Mouse (Mus musculus) hindbrain, embryonic 10.5 days (tissue): Measurements from ENCODE around the gene Myo1h. TPM values are rescaled to one million over a fixed set of nuclear protein-coding genes. Genes with fewer than 3 reads are reported as not detected.

ENCODE experiments used
- DNase-seq: peaks from one replicate; pipeline ENCODE4 v3.0.0-alpha.2; 2017; ENCODE audit warnings: low spot score
- H3K27ac ChIP-seq: fragments of 300-500 bp; sonication (generic); 2 replicates; pipeline ENCODE4 v1.5.1; 2016; ENCODE audit warnings: mild to moderate bottlenecking, moderate library complexity
- H3K27me3 ChIP-seq: fragments of 300-500 bp; sonication (generic); 2 replicates; pipeline ENCODE4 v1.6.1; 2016; ENCODE audit warnings: mild to moderate bottlenecking; ENCODE audit not compliant: poor library complexity, insufficient read depth, severe bottlenecking
- H3K36me3 ChIP-seq: fragments of 300-500 bp; sonication (generic); 2 replicates; pipeline ENCODE4 v1.6.1; 2016; ENCODE audit warnings: mild to moderate bottlenecking, moderate library complexity
- H3K4me1 ChIP-seq: fragments of 300-500 bp; sonication (generic); replicated peaks from 2 replicates; pipeline ENCODE4 v1.6.1; 2016; ENCODE audit warnings: mild to moderate bottlenecking
- H3K4me3 ChIP-seq: fragments of 300-500 bp; sonication (generic); 2 replicates; pipeline ENCODE4 v1.5.1; 2016; ENCODE audit warnings: mild to moderate bottlenecking, moderate library complexity
- H3K9me3 ChIP-seq: fragments of 300-500 bp; sonication (generic); 2 replicates; pipeline ENCODE4 v1.6.1; 2016; ENCODE audit warnings: mild to moderate bottlenecking, moderate library complexity
- WGBS: fragments of 180-500 bp; shearing (Covaris S2); methylation state at CpG from one replicate; pipeline ENCODE4 v1.1.7; 2016; 5-methylcytosine and 5-hydroxymethylcytosine counted together
- polyA plus RNA-seq: library from polyadenylated mRNA; unstranded; fragments of >200 nt; fragmentation: Nextera tagmentation; extraction: Ambion mirVana; gene quantifications from 2 replicates; pipeline ENCODE4 v1.2.1, GENCODE M21; 2016

The Myo1h gene
- polyA plus RNA-seq, 1 experiment from 2014 or later, result 0.59 TPM

- H3K9me3 ChIP-seq, result no peaks in the 10 kb centered on the region
- H3K4me1 ChIP-seq, result peaks cover 38% of the 10 kb centered on the region
- WGBS, result 41% methylated on average over 22 of the region's 22 CpGs
- peaks cover 92% of the 10 kb centered on the region for H3K27me3 ChIP-seq
- H3K4me3 ChIP-seq, result peak overlapping the region; percentile 16; the same call in 1 of the 2 replicates
- H3K36me3 ChIP-seq, result no peaks in the 10 kb centered on the region
- H3K27ac ChIP-seq, result peak overlapping the region; percentile 73
- DNase-seq, result peak; percentile 61
These were observed 10.3 kb downstream of the Myo1h start for GRCm38 (mm10) chr5:114299156-114299855.

- Histone ChIP-seq H3K4me3 (0 out of 2 replicates have a peak overlapping the region, but pooled peaks have one; percentile 16), H3K27me3 (peaks cover 93% of the 10 kb centered on the region), H3K4me1 (peaks cover 38% of the 10 kb centered on the region), H3K36me3 (no peaks in the 10 kb centered on the region), H3K27ac (peak overlapping the region; percentile 73), H3K9me3 (no peaks in the 10 kb centered on the region)
- DNase-seq, result no peak
- 59% methylated on average over 24 of the region's 24 CpGs for WGBS
These were observed 11.1 kb downstream of the Myo1h start for GRCm38 (mm10) chr5:114299883-114300610.

DNA sequence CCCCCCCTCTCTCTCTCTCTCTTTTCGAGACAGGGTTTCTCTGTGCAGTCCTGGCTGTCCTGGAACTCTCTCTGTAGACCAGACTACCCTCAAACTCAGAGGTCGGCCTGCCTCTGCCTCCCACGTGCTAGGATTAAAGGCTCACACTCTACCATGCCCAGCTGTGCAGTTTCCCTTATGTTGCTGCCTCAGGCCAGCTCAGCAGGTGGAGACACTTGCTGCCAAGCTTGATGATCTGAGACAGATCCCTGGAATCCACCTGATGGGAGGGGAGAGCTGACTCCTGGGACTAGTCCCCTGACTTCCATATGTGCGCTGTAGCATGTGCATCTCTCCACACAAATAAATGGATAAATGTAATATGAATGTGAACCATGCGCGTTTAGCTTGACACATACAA is 14.2 kb downstream of the Myo1h start:
- H3K27me3 ChIP-seq, result peaks cover 93% of the 10 kb centered on the region

DNA sequence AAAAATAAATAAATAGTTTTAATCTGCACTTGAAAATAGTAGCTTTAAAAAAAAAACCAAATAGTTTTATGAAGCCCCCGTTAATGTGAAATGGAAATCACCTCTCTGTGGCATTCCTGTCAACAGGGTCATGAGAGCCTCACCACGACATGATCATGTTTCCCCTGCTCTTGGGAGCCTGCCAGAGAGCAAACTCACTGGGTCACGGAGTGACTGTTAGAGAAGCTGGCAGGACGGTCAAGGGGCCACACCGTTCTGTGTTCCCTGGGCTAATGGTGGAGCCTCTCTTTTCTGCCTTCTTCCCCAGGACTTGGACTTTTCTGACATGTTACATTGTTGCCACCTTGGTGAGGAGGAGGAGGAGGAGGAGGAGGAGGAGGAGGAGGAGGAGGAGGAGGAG is 17.5 kb downstream of the Myo1h start:
- H3K36me3 ChIP-seq, result no peaks in the 10 kb centered on the region
- no peak overlapping the region for H3K4me3 ChIP-seq
- H3K27me3 ChIP-seq, result peaks cover 83% of the 10 kb centered on the region
- no peak overlapping the region for H3K27ac ChIP-seq
- peaks cover 15% of the 10 kb centered on the region for H3K4me1 ChIP-seq
- H3K9me3 ChIP-seq, result no peaks in the 10 kb centered on the region
- DNase-seq, result no peak
- 69% methylated on average over 5 of the region's 5 CpGs for WGBS

More for the DNA sequence above, 14.2 kb downstream of the Myo1h start:
- Histone ChIP-seq H3K4me1 (peaks cover 35% of the 10 kb centered on the region), H3K4me3 (no peak overlapping the region), H3K9me3 (no peaks in the 10 kb centered on the region), H3K27ac (no peak overlapping the region), H3K36me3 (no peaks in the 10 kb centered on the region)
- no peak for DNase-seq
- WGBS, result 82% methylated on average over 6 of the region's 6 CpGs

DNA sequence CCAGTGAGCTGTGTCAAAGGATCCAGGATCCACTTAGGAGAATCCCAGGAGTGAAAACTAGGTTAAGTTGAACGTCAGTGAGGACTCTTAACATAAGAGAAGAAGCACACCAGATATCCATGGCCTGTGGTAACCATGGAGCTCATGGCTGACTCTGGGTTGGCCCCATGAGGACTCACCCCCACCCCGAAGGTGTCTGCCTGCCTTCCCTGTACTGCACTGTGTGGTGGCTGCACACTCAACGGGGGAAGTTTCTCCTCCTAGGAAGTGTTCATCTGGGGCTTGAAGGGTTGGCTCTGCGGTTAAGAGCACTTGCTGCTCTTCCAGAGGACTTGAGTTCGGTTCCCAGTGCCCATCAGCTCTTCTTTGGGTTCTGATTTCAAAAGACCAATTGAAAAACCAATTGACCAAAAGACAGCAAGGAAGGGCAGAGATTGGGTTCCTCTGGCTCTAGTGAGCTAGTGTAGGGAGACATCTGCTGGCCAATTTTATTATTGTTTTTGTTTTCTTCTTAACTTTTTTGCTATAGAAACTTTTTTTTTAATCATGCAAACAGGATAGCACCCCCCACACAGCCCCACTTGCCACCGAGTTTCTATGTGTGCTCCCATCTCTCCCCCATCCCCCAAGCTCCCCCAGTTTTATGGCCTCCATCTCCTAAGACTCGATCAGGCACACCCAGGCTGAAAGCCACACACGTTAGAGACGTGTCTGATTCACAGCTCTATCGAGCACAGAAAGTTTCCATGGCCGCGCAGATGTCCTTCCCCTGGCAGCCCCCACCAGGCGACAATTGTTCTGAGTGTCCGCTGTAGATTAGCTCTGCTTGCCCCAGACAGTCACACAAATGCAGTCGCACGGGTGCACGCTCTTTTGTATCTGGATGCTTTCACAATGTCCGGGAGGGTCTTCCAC is 20.1 kb downstream of the Myo1h start:
- H3K27ac ChIP-seq, result peak overlapping the region; percentile 16; the same call in 1 of the 2 replicates
- H3K4me1 ChIP-seq, result peaks cover 15% of the 10 kb centered on the region
- 45% methylated on average over 18 of the region's 18 CpGs for WGBS
- H3K27me3 ChIP-seq, result peaks cover 59% of the 10 kb centered on the region
- H3K4me3 ChIP-seq, result peak overlapping the region; percentile 18; the same call in 1 of the 2 replicates
- H3K36me3 ChIP-seq, result no peaks in the 10 kb centered on the region
- no peaks in the 10 kb centered on the region for H3K9me3 ChIP-seq
- no peak for DNase-seq

DNA sequence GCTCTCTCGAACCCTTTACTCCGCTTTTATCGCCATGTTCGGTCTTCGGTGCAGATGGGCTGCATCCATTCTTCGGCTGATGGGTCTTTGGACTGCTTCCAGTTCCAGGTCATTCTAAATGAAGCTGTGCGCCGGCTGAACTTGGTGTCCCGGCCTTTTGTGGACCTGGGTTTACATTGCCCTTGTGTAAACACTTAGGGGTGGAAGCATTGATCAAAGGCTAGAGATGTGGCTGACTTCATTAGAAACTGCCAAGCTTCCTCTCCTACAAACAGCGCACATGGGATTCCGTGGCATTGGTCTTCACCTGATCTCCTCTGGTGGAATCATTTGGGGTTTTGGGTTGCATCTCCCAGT is 20.7 kb downstream of the Myo1h start:
- H3K27me3 ChIP-seq, result peaks cover 52% of the 10 kb centered on the region
- H3K4me3 ChIP-seq, result 0 out of 2 replicates have a peak overlapping the region, but pooled peaks have one; percentile 18
- WGBS, result 67% methylated on average over 11 of the region's 11 CpGs
- DNase-seq, result no peak
- H3K4me1 ChIP-seq, result peaks cover 15% of the 10 kb centered on the region
- H3K9me3 ChIP-seq, result no peaks in the 10 kb centered on the region
- no peaks in the 10 kb centered on the region for H3K36me3 ChIP-seq
- 0 out of 2 replicates have a peak overlapping the region, but pooled peaks have one; percentile 16 for H3K27ac ChIP-seq

DNA sequence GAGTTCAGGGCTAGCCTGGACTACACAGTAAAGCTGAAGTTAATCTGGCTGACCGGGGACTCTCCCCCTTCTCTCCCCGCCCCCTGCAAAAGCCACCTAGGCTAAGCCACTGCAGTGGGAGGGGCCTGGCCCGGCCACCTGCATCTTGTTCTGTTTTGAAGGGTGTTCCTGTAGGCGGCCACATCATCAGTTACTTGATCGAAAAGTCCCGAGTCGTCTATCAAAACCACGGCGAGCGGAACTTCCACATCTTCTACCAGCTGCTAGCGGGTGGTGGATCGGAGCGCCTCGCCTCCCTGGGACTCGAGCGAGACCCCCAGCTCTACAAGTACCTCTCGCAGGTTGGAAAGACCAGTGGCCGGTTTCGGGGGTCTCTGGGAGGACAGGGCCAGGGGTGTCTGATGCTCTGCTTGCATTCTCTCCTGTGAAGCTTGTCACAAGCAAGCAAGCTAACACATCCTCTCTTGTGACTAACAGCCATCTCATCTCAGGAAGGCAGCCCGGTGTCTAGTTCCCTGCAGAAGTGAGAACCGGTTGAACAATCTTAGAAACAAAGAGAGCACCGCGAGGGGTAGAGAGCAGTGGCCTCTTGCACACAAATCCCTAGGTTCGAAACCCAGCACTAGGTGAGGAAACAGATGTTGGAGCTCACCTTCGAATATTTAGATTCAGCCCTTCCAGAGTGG is 34.3 kb downstream of the Myo1h start:
- Histone ChIP-seq H3K36me3 (no peaks in the 10 kb centered on the region), H3K4me1 (peaks cover 13% of the 10 kb centered on the region), H3K4me3 (no peak overlapping the region), H3K27ac (no peak overlapping the region), H3K9me3 (no peaks in the 10 kb centered on the region), H3K27me3 (peaks cover 12% of the 10 kb centered on the region; the same call in 1 of the 2 replicates)
- 58% methylated on average over 25 of the region's 25 CpGs for WGBS
- no peak for DNase-seq

DNA sequence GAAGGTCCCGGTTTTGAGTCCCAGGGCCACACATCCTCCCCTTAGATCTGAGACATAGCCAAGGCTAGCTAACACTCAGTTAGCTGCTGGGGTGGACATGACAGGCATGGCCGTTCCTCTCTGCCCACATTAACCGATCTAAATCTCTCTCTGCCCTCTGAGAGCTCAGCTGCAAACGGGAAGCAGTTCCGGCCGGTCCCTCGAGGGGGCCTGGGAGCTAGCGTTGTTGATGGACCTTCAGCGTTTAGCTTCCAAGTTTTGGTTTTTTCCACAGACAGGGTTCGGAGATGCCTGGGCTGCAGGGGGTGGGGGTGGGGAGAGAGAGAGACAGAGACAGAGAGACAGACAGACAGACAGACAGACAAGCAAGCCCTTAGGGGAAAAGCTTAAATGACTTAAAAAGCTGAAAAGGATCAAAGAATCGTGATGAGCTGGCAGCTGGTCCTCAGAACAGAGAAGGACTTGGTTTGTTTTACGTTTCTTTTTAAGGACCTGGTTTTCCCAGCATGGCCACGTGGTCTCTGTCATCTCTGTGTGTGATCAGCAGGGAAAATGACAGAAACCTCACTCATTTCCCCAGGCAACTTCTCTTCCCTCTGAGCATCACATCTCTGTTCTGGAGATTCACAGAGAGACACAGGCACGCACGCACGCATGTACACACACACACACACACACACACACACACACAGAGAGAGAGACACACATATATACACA is 35.0 kb downstream of the Myo1h start:
- Histone ChIP-seq H3K36me3 (no peaks in the 10 kb centered on the region), H3K4me3 (peak overlapping the region; percentile 18; the same call in 1 of the 2 replicates), H3K27ac (no peak overlapping the region), H3K4me1 (peaks cover 13% of the 10 kb centered on the region), H3K9me3 (no peaks in the 10 kb centered on the region), H3K27me3 (peaks cover 12% of the 10 kb centered on the region; the same call in 1 of the 2 replicates)
- peak; percentile 72 for DNase-seq
- WGBS, result 23% methylated on average over 16 of the region's 16 CpGs

GRCm38 (mm10) chr5:114342996-114343395 is 54.0 kb downstream of the Myo1h start:
- no peak overlapping the region for H3K27ac ChIP-seq
- H3K27me3 ChIP-seq, result peaks cover 3% of the 10 kb centered on the region; the same call in 1 of the 2 replicates
- H3K4me3 ChIP-seq, result no peak overlapping the region
- H3K9me3 ChIP-seq, result no peaks in the 10 kb centered on the region
- H3K4me1 ChIP-seq, result no peaks in the 10 kb centered on the region
- no peaks in the 10 kb centered on the region for H3K36me3 ChIP-seq
- 85% methylated on average over 5 of the region's 5 CpGs for WGBS
- no peak for DNase-seq

GRCm38 (mm10) chr5:114343612-114344011 is 54.6 kb downstream of the Myo1h start:
- no peaks in the 10 kb centered on the region for H3K36me3 ChIP-seq
- no peak for DNase-seq
- H3K9me3 ChIP-seq, result no peaks in the 10 kb centered on the region
- WGBS, result 92% methylated on average over 7 of the region's 7 CpGs
- H3K4me1 ChIP-seq, result no peaks in the 10 kb centered on the region
- H3K4me3 ChIP-seq, result no peak overlapping the region
- no peak overlapping the region for H3K27ac ChIP-seq
- peaks cover 3% of the 10 kb centered on the region; the same call in 1 of the 2 replicates for H3K27me3 ChIP-seq

GRCm38 (mm10) chr5:114345538-114345937 is 56.6 kb downstream of the Myo1h start:
- no peaks in the 10 kb centered on the region for H3K36me3 ChIP-seq
- no peaks in the 10 kb centered on the region for H3K27me3 ChIP-seq
- H3K4me3 ChIP-seq, result no peak overlapping the region
- WGBS, result 68% methylated on average over 3 of the region's 3 CpGs
- no peaks in the 10 kb centered on the region for H3K4me1 ChIP-seq
- no peaks in the 10 kb centered on the region for H3K9me3 ChIP-seq
- H3K27ac ChIP-seq, result no peak overlapping the region
- DNase-seq, result no peak
